Mouse (Mus musculus): ENCODE results near the gene Cd209g. TPM values are rescaled to one million over a fixed set of nuclear protein-coding genes. Genes with fewer than 3 reads are reported as not detected.
A peak's percentile ranks its signal among the peaks of the same experiment; 100 is the strongest.
"Not testable (repeated sequence)": the region's sequence is repeated elsewhere in the genome, so short reads cannot be mapped to it uniquely, and the experiment has no call there.

The Cd209g gene
- polyA plus RNA-seq (2012; rRNA removed) (0.03 TPM in 1 of 2 replicates, not detected in the other), polyA plus RNA-seq (2014; fragmentation: Nextera tagmentation; extraction: Ambion mirVana) (0.14 TPM in 1 of 2 replicates, not detected in the other)

DNA sequence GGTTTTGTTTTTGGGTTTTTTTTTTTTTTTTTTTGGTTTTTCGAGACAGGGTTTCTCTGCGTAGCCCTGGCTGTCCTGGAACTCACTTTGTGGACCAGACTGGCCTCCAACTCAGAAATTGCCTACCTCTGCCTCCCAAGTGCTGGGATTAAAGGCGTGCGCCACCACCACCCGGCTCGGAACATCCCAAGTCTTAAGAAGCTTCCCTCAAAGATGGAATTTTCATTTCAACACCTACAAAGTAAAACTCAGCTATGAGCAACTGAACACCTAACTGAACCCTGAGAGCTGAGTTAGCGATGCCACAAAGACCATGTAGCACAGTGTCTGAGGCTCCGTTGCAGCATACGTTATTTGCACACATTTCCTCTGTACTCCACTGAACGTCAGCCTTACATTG, at the start of gene Cd209g:
Cd209g (plus strand) TSS at position 301 of the 400 bp plus-strand sequence.
- no peaks in the 10 kb centered on the region for H3K9me3 ChIP-seq (ENCODE audit: control insufficient read depth, low read length)
- no peak within 1 kb of the TSS for H3K4me2 ChIP-seq (ENCODE audit: low read depth)
- DNase-seq (ENCODE audit: low read depth in 3 of 3, low spot score in 3 of 3): no peak
- no peak within 1 kb of the TSS for H3K9ac ChIP-seq (replicated peaks)
- H3K36me3 ChIP-seq (replicated peaks; ENCODE audit: control insufficient read depth, insufficient read depth, low read depth): no peaks in the 10 kb centered on the region
- no peak for ATAC-seq (ENCODE audit: insufficient read depth)
- no peak within 1 kb of the TSS for H3K4me3 ChIP-seq (ENCODE audit: insufficient read depth in 1 of 2, low read depth in 2 of 2, low read length in 2 of 2)
- no peaks in the 10 kb centered on the region for H3K27me3 ChIP-seq (ENCODE audit: control insufficient read depth, insufficient read depth, low read length)
- 79% methylated on average over 10 of the region's 10 CpGs for WGBS (ENCODE audit: insufficient replicate concordance)
- no peaks in the 10 kb centered on the region for H3K4me1 ChIP-seq (replicated peaks; ENCODE audit: control insufficient read depth in 2 of 2, insufficient read depth in 2 of 2, low read length in 1 of 2)
- H3K27ac ChIP-seq: no peak within 1 kb of the TSS
- TF ChIP-seq CTCF (IDR thresholded peaks at IDR 0.05; ENCODE audit: low read depth): no peak
- TF ChIP-seq EP300 (IDR thresholded peaks at IDR 0.05; ENCODE audit: low read depth): no peak

DNA sequence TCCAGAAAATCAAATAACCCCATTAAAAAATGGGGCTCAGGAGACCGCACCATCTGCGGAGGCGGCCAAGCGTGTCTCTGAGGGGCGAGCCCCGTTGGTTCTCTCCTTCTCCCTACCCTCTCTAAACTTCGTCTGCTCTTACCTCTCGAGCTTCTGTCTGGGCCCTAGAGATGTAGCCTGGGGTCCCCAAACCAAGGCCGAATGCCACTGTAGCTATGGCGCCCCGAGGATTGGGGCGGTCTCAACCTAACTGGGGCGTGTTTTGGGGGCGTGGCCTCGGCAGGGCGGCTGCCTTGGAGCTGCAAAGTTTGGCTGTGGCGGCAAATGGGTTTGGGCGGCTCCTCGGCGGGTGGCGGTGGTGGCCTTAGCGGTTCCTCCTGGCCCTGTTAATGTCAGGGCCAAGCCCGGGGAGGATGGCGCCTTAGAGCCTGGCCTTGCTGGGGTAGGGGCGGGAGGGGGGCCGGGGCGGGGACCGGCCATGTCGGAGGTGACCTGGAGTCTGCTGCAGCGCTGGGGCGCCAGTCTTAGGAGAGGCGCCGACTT, 46.6 kb upstream of the Cd209g start:
- ATAC-seq (ENCODE audit: insufficient read depth): peak; percentile 52
- not testable (repeated sequence) for DNase-seq (ENCODE audit: low read depth in 3 of 3, low spot score in 3 of 3); H3K36me3 ChIP-seq (replicated peaks; ENCODE audit: control insufficient read depth, insufficient read depth, low read depth); H3K4me1 ChIP-seq (replicated peaks; ENCODE audit: control insufficient read depth in 2 of 2, insufficient read depth in 2 of 2, low read length in 1 of 2); H3K9me3 ChIP-seq (ENCODE audit: control insufficient read depth, low read length); H3K27ac ChIP-seq; H3K9ac ChIP-seq (replicated peaks); H3K27me3 ChIP-seq (ENCODE audit: control insufficient read depth, insufficient read depth, low read length); H3K4me2 ChIP-seq (ENCODE audit: low read depth); H3K4me3 ChIP-seq (ENCODE audit: insufficient read depth in 1 of 2, low read depth in 2 of 2, low read length in 2 of 2)
- WGBS (ENCODE audit: insufficient replicate concordance): 40% methylated on average over 33 of the region's 33 CpGs

DNA sequence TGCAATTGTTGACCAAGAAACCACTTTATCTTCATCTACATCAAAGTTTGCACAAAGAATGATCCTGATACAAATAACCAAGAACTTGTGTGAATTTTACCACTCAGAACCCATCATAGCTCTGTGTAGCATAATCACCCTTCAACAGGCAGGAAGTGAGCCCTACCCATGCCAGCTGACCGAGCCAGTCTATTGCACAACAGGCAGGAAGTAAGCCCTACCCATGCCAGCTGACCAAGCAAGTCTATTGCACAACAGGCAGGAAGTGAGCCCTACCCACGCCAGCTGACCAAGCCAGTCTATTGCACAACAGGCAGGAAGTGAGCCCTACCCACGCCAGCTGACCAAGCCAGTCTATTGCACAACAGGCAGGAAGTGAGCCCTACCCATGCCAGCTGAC, 45.4 kb upstream of the Cd209g start:
- H3K4me3 ChIP-seq (ENCODE audit: insufficient read depth in 1 of 2, low read depth in 2 of 2, low read length in 2 of 2); ATAC-seq (ENCODE audit: insufficient read depth); H3K27me3 ChIP-seq (ENCODE audit: control insufficient read depth, insufficient read depth, low read length); H3K9ac ChIP-seq (replicated peaks); DNase-seq (ENCODE audit: low read depth in 3 of 3, low spot score in 3 of 3); H3K36me3 ChIP-seq (replicated peaks; ENCODE audit: control insufficient read depth, insufficient read depth, low read depth); H3K27ac ChIP-seq; H3K4me1 ChIP-seq (replicated peaks; ENCODE audit: control insufficient read depth in 2 of 2, insufficient read depth in 2 of 2, low read length in 1 of 2); H3K9me3 ChIP-seq (ENCODE audit: control insufficient read depth, low read length); H3K4me2 ChIP-seq (ENCODE audit: low read depth): not testable (repeated sequence)
- 36% methylated on average over 3 of the region's 3 CpGs for WGBS (ENCODE audit: insufficient replicate concordance)

DNA sequence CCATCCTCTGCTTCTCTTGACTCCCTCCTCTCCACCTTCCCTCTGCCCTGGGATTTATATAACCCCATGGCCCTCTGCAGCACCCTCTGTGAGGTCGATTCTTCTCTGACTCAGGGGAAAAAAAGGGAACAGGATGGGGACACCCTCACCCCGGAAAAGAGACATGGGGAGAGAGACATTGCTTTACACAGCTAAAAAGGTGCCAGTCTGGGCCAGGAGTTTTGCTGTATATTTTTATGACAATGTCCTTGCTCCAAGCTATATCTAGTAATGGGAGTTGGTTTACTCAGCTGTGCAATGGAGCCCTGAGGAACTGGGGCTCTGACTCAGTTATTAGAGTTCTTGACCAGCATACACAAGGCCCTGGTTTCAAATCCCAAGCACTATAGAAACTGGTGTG, 28.2 kb upstream of the Cd209g start, which contains the start of gene Cd209f:
Cd209f (minus strand) TSS at position 101 of the 400 bp plus-strand sequence.
- not testable (repeated sequence) for H3K27me3 ChIP-seq (ENCODE audit: control insufficient read depth, insufficient read depth, low read length); H3K4me3 ChIP-seq (ENCODE audit: insufficient read depth in 1 of 2, low read depth in 2 of 2, low read length in 2 of 2); ATAC-seq (ENCODE audit: insufficient read depth); H3K4me1 ChIP-seq (replicated peaks; ENCODE audit: control insufficient read depth in 2 of 2, insufficient read depth in 2 of 2, low read length in 1 of 2); H3K9ac ChIP-seq (replicated peaks); H3K36me3 ChIP-seq (replicated peaks; ENCODE audit: control insufficient read depth, insufficient read depth, low read depth); H3K4me2 ChIP-seq (ENCODE audit: low read depth); H3K9me3 ChIP-seq (ENCODE audit: control insufficient read depth, low read length); DNase-seq (ENCODE audit: low read depth in 3 of 3, low spot score in 3 of 3); H3K27ac ChIP-seq
- WGBS (ENCODE audit: insufficient replicate concordance): 33% methylated on average over 1 of the region's 2 CpGs

DNA sequence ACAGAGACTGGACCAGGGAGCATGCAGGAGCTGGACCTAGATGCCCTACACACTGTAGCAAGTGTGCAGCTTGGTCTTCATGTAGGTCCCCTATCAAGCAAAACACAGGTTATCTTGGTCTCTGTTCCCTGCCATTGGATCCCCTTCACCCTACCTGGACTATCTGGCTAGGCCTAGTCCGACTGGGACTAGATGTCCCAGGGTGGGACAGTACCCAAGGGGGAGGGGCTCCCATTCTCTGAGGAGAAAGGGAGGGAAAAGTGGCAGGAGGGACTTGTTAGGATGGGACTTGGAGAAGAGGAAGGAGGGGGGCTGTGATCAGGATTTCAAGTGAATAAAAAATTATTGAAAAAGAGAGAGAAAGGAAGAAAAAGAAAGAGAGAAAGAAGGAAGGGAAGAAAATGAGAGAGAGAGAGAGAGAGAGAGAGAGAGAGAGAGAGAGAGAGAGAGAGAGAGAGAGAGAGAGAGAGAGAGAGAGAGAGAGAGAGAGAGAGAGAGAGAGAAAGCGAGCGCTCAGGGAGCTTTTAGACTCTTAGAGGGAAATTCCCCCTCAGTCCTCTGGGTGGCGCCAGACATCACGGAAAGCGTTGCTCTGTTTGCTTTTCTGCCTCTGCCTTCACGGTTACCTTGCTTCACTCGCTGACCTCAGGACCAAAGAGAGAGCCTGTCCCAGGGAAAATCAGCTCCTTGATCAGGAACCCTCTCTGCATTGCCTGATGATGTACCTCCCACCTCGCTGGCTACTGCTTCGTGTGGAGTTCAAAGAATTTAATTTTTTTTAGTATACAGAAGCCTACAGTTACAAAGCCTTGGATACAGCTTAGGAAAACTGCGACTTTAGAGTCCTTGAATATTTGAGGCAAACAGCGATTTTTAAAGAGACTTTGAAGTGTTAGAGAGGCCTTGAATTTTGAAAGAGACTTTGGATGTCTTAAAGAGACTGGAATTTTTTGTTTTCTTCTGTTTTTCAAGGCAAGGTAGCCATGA, 6.1 kb downstream of the Cd209g start:
- Histone ChIP-seq H3K27ac (no peak overlapping the region), H3K36me3 (replicated peaks; ENCODE audit: control insufficient read depth, insufficient read depth, low read depth) (no peaks in the 10 kb centered on the region), H3K4me3 (ENCODE audit: insufficient read depth in 1 of 2, low read depth in 2 of 2, low read length in 2 of 2) (no peak overlapping the region), H3K9me3 (ENCODE audit: control insufficient read depth, low read length) (no peaks in the 10 kb centered on the region), H3K27me3 (ENCODE audit: control insufficient read depth, insufficient read depth, low read length) (no peaks in the 10 kb centered on the region), H3K4me1 (replicated peaks; ENCODE audit: control insufficient read depth in 2 of 2, insufficient read depth in 2 of 2, low read length in 1 of 2) (0 out of 4 replicates have a peak, but pooled peaks cover 0 to 1% of the 10 kb centered on the region in 2 experiments), H3K4me2 (ENCODE audit: low read depth) (no peak overlapping the region), H3K9ac (replicated peaks) (no peak overlapping the region)
- TF ChIP-seq CTCF (IDR thresholded peaks at IDR 0.05; ENCODE audit: low read depth) (peak; percentile 85), EP300 (IDR thresholded peaks at IDR 0.05; ENCODE audit: low read depth) (no peak)
- DNase-seq (ENCODE audit: low read depth in 3 of 3, low spot score in 3 of 3) (peak; percentile 22 to 41 (median 34)), ATAC-seq (ENCODE audit: insufficient read depth) (peak; percentile 55; the same call in 1 of the 2 replicates)
- WGBS (ENCODE audit: insufficient replicate concordance): 9% methylated on average over 12 of the region's 12 CpGs
